Mouse (Mus musculus) heart, embryonic 12.5 days (tissue): ENCODE results near the gene Btbd9. TPM values are rescaled to one million over a fixed set of nuclear protein-coding genes. Genes with fewer than 3 reads are reported as not detected.
"Not testable (repeated sequence)": the region's sequence is repeated elsewhere in the genome, so short reads cannot be mapped to it uniquely, and the experiment has no call there.

Experiments
- ATAC-seq: fragments of 200-750 bp; cut with Nextera tagmentation; 2 replicates; pipeline ENCODE4 v1.8.0; 2017; ENCODE audit warnings: moderate TSS enrichment, moderate library complexity; ENCODE audit not compliant: insufficient number of reproducible peaks, low FRiP score
- H3K27ac ChIP-seq: fragments of 300-500 bp; sonication (generic); 2 replicates; pipeline ENCODE4 v1.5.1; 2016; ENCODE audit warnings: mild to moderate bottlenecking, moderate library complexity; ENCODE audit not compliant: poor library complexity, severe bottlenecking
- H3K27me3 ChIP-seq: fragments of 300-500 bp; sonication (generic); replicated peaks from 2 replicates; pipeline ENCODE4 v1.6.1; 2016; ENCODE audit warnings: mild to moderate bottlenecking, moderate library complexity
- H3K36me3 ChIP-seq: fragments of 300-500 bp; sonication (generic); 2 replicates; pipeline ENCODE4 v1.6.1; 2016; ENCODE audit warnings: mild to moderate bottlenecking, moderate library complexity
- H3K4me1 ChIP-seq: fragments of 300-500 bp; sonication (generic); replicated peaks from 2 replicates; pipeline ENCODE4 v1.6.1; 2016; ENCODE audit warnings: mild to moderate bottlenecking
- H3K4me2 ChIP-seq: fragments of 300-500 bp; sonication (generic); 2 replicates; pipeline ENCODE4 v1.6.1; 2016; ENCODE audit warnings: mild to moderate bottlenecking, moderate library complexity
- H3K4me3 ChIP-seq: fragments of 300-500 bp; sonication (generic); 2 replicates; pipeline ENCODE4 v1.5.1; 2016; ENCODE audit warnings: mild to moderate bottlenecking
- H3K9ac ChIP-seq: fragments of 300-500 bp; sonication (generic); 2 replicates; pipeline ENCODE4 v1.6.1; 2016; ENCODE audit warnings: mild to moderate bottlenecking, moderate library complexity
- H3K9me3 ChIP-seq: fragments of 300-500 bp; sonication (generic); replicated peaks from 2 replicates; pipeline ENCODE4 v1.6.1; 2016; ENCODE audit warnings: mild to moderate bottlenecking, moderate library complexity
- WGBS: fragments of 180-500 bp; shearing (Covaris S2); methylation state at CpG from one replicate; pipeline ENCODE4 v1.1.7; 2016; 5-methylcytosine and 5-hydroxymethylcytosine counted together
- polyA plus RNA-seq: library from polyadenylated mRNA; unstranded; fragments of >200 nt; fragmentation: Nextera tagmentation; extraction: Ambion mirVana; gene quantifications from 2 replicates; pipeline ENCODE4 v1.2.1, GENCODE M21; 2016

Gene Btbd9
- polyA plus RNA-seq, 1 experiment from 2014 or later: 42.0 TPM

DNA sequence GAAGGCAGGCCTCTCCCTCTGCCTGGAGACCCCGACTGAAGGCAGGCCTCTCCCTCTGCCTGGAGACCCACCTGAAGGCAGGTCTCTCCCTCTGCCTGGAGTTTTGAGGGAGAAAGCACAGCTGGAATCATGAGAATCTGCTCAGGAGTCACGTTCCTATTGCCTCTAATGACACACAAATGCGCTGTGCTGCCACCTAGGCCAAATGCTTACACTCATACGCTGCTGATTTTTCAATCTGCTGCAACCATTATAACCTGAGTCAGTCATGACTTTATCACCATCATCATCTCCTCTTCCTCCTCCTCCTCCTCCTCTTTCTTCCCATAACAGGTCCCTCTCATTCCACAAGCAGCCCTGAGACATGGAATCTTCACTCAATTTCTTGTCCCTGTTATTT, 64.3 kb downstream of the Btbd9 start:
- no peak for ATAC-seq
- Histone ChIP-seq H3K36me3 (peaks cover 25% of the 10 kb centered on the region), H3K9ac (no peak overlapping the region), H3K4me2 (no peak overlapping the region), H3K4me1 (peaks cover 32% of the 10 kb centered on the region), H3K4me3 (no peak overlapping the region), H3K27ac (no peak overlapping the region), H3K27me3 (no peaks in the 10 kb centered on the region; the same call in 1 of the 2 replicates), H3K9me3 (no peaks in the 10 kb centered on the region)
- 82% methylated on average over 4 of the region's 4 CpGs for WGBS

DNA sequence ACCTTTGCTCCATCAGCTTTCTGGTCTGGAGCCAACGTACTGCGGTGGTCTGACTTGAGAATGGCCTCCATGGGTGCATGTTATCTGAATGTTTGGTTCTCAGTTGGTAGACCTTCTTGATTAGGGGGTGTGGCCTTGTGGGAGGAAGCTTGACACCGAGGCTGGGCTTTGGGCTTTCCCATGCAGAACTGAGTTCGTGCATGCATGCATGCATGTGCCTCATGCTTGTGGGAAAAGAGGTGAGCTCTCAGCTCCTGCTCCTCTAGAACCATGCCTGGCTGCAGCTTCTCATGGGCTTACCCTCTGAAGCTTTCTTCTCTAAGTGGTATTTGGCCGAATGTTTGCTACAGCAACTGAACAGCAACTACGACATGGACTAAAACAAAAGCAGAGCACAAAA, 64.9 kb downstream of the Btbd9 start:
- no peaks in the 10 kb centered on the region; the same call in 1 of the 2 replicates for H3K27me3 ChIP-seq
- WGBS: 79% methylated on average over 6 of the region's 6 CpGs
- H3K9ac ChIP-seq: no peak overlapping the region
- no peak for ATAC-seq
- no peaks in the 10 kb centered on the region for H3K9me3 ChIP-seq
- H3K4me3 ChIP-seq: no peak overlapping the region
- peaks cover 34% of the 10 kb centered on the region for H3K4me1 ChIP-seq
- no peak overlapping the region for H3K4me2 ChIP-seq
- H3K36me3 ChIP-seq: peaks cover 19% of the 10 kb centered on the region
- H3K27ac ChIP-seq: no peak overlapping the region

DNA sequence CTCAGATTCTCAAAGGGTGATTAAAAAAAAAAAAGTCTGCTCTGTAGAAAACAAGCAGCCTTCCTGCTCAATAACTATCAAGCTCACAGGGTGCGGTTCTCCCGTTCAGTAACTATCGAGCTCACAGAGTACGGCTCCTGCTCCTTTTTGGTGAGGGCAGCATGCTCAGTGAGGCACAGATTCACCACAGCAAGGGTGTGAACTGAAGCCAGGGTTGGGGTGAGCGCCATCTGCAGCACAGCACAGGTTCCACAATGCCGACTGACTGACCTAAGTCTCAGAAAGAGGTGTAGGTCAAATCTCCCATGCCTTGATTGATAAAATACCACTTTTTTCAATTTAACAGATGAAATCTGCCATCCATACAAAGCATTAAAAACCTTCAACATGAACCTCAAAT, 66.1 kb downstream of the Btbd9 start:
- H3K27me3 ChIP-seq: no peaks in the 10 kb centered on the region; the same call in 1 of the 2 replicates
- no peaks in the 10 kb centered on the region for H3K9me3 ChIP-seq
- 58% methylated on average over 6 of the region's 6 CpGs for WGBS
- no peak for ATAC-seq
- H3K4me3 ChIP-seq: no peak overlapping the region
- H3K36me3 ChIP-seq: peaks cover 10% of the 10 kb centered on the region
- H3K27ac ChIP-seq: no peak overlapping the region
- H3K9ac ChIP-seq: no peak overlapping the region
- H3K4me2 ChIP-seq: no peak overlapping the region
- H3K4me1 ChIP-seq: peaks cover 34% of the 10 kb centered on the region

DNA sequence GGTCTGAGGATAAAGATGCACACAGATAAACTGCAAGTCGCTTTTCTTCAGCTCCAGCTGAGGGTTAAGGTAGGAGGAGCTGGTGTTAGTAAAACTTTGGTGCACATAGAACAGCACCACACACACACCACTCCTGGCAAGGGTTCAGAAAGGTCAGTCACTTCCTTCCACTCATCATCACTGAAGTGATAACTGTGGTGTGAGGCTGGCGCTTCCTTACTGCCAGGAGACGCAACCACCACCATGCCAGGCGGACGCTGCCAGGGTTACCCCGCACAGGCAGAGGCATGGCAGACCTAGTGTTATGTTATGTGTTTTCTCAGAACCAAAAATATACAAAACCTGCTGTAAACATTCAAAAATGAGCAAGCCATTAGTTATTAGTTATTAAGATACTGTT, 66.6 kb downstream of the Btbd9 start:
- no peak overlapping the region for H3K4me3 ChIP-seq
- no peaks in the 10 kb centered on the region; the same call in 1 of the 2 replicates for H3K27me3 ChIP-seq
- H3K4me1 ChIP-seq: peaks cover 34% of the 10 kb centered on the region
- no peak overlapping the region for H3K9ac ChIP-seq
- no peak overlapping the region for H3K4me2 ChIP-seq
- peaks cover 13% of the 10 kb centered on the region for H3K36me3 ChIP-seq
- H3K9me3 ChIP-seq: 0 out of 2 replicates have a peak, but pooled peaks cover under 1% of the 10 kb centered on the region
- WGBS: 55% methylated on average over 6 of the region's 6 CpGs
- no peak overlapping the region for H3K27ac ChIP-seq
- ATAC-seq: no peak

DNA sequence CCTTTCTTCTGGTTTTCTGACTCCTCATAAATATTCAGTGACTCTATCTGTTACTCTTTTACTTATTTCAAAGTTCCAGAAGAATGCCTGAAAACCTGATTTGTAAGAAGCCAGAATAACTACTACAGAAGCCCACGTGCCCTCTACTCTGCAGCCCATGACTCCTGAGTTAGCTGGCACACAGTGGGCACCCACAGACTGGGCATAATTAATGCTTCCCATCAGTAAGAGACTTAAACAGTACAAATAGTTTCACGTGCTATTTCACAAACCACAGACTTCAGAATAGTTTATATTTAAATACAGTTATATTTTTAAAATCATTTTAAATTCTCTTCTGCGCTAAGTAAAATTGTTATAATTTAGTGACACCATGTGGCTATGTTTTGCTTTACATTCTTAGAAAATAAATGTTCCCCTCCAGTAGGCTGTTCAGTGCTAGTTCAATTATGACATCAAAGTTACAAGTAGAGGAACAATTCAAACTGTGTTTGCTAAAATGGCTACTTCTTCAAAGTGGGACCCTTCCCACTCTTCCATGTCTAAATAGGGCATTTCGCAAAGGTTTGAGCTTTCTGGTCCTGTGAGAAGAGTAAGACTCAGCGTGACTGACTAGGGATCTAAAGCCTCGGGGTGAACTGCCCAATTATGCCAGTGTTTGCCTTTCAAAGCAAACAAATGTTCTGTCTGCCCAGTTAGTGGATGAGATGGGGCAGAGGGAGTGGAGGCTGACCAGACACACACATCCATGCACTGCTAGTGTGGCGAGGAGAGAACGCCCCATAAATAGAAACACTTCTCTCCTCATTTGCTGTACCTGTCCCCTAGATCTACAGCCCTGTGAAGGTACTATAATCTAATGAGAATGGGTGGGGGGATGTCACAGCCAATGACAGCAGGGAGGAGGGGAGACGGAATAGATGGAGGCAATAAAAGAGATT, 68.4 kb downstream of the Btbd9 start:
- Histone ChIP-seq H3K9me3 (peaks cover 3% of the 10 kb centered on the region; the same call in 1 of the 2 replicates), H3K4me3 (no peak overlapping the region), H3K4me1 (peaks cover 30% of the 10 kb centered on the region), H3K36me3 (peaks cover 12% of the 10 kb centered on the region), H3K27me3 (no peaks in the 10 kb centered on the region; the same call in 1 of the 2 replicates), H3K4me2 (no peak overlapping the region), H3K27ac (no peak overlapping the region), H3K9ac (no peak overlapping the region)
- whole genome bisulfite sequencing: 72% methylated on average over 9 of the region's 9 CpGs
- no peak for ATAC-seq

DNA sequence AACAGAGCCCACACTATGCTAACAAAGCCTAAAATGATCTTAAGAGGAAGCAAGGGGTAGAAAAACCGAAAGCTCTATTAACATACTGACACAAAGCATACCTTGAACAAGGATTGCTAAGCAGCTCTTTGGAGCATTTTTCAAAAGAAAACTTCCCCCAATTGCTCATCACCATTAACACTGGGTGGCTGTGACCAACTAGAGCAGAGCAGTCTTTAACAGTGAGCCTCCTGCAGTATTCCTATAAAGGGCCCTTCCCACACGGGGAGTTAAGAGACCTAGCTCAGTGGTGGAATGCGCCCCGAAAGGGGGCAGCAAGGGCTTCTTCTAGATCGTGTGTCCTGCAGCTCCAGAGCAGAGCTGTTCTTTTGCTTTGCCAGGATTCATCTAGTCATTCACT, 69.4 kb downstream of the Btbd9 start:
- Histone ChIP-seq H3K4me3 (no peak overlapping the region), H3K9ac (no peak overlapping the region), H3K9me3 (peaks cover 3% of the 10 kb centered on the region; the same call in 1 of the 2 replicates), H3K4me2 (no peak overlapping the region), H3K27me3 (no peaks in the 10 kb centered on the region; the same call in 1 of the 2 replicates), H3K36me3 (peaks cover 10% of the 10 kb centered on the region), H3K27ac (no peak overlapping the region), H3K4me1 (peaks cover 30% of the 10 kb centered on the region)
- ATAC-seq: no peak
- 56% methylated on average over 5 of the region's 5 CpGs for WGBS

DNA sequence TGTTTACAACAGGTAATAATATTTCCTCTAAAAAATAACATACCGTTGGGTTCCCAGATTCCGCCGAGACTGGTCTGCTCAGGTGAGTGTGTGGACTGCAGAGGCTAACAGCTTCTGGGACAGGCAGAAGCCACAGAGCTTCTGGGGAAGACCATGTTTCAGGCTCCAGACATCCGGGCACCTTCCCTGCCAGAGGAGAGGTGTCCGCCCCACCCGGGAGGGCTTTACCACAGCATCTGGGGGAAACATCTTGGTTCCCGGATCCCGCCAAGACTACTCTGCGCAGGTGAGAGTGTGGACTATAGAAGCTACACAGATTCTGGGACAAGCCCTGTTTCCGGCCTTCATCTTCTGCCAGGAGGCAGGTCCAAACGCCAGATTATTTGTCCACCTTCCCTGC, 76.7 kb downstream of the Btbd9 start:
- H3K4me2 ChIP-seq, H3K9ac ChIP-seq, H3K4me3 ChIP-seq, H3K36me3 ChIP-seq, H3K27ac ChIP-seq, H3K9me3 ChIP-seq, H3K27me3 ChIP-seq, ATAC-seq: not testable (repeated sequence)
- H3K4me1 ChIP-seq: peaks cover 20% of the 10 kb centered on the region
- 91% methylated on average over 11 of the region's 11 CpGs for WGBS

DNA sequence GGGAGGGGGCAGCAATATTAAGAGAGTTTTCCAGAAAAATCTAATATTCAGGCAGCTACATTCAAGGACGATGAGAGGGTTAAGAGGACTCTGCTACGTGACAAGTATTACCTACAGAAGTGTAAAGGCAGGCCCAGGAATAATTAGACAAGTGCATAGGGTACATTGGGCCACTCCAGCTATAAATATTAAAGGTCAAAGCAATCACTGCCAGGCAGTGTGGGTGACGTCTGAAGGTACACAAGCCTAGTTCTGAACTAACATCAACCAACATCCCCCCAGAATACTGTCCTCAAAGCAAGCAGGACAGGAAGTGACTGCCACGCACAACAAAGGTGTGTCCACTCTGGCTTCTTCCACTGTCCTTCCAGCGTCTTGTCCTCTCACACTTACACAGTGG, 77.5 kb downstream of the Btbd9 start:
- Histone ChIP-seq H3K9me3 (no peaks in the 10 kb centered on the region), H3K9ac (no peak overlapping the region), H3K27ac (no peak overlapping the region), H3K27me3 (no peaks in the 10 kb centered on the region), H3K4me3 (no peak overlapping the region), H3K36me3 (0 out of 2 replicates have a peak, but pooled peaks cover 3% of the 10 kb centered on the region), H3K4me2 (no peak overlapping the region), H3K4me1 (peaks cover 20% of the 10 kb centered on the region)
- no peak for ATAC-seq
- WGBS: 68% methylated on average over 5 of the region's 5 CpGs

DNA sequence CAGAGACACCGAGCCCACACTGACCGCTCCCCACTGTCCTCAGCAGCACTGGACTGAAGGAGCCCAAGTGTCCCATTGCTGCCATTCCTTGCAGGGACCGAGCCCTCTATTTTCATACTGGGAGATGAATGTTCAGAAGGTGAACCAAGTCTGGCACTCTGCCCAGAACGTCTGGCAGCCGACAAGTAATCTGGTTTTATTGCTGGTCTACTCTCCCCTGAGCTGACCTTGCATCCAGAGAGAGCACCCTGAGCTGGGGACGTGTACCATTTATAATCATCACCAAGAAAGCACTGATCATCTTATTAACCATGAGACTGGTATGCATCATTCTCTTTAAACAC, 77.9 kb downstream of the Btbd9 start:
- Histone ChIP-seq H3K9ac (no peak overlapping the region), H3K9me3 (no peaks in the 10 kb centered on the region), H3K4me2 (no peak overlapping the region), H3K36me3 (0 out of 2 replicates have a peak, but pooled peaks cover 3% of the 10 kb centered on the region), H3K27ac (no peak overlapping the region), H3K4me3 (no peak overlapping the region), H3K27me3 (no peaks in the 10 kb centered on the region), H3K4me1 (peaks cover 20% of the 10 kb centered on the region)
- 35% methylated on average over 6 of the region's 6 CpGs for WGBS
- no peak for ATAC-seq

DNA sequence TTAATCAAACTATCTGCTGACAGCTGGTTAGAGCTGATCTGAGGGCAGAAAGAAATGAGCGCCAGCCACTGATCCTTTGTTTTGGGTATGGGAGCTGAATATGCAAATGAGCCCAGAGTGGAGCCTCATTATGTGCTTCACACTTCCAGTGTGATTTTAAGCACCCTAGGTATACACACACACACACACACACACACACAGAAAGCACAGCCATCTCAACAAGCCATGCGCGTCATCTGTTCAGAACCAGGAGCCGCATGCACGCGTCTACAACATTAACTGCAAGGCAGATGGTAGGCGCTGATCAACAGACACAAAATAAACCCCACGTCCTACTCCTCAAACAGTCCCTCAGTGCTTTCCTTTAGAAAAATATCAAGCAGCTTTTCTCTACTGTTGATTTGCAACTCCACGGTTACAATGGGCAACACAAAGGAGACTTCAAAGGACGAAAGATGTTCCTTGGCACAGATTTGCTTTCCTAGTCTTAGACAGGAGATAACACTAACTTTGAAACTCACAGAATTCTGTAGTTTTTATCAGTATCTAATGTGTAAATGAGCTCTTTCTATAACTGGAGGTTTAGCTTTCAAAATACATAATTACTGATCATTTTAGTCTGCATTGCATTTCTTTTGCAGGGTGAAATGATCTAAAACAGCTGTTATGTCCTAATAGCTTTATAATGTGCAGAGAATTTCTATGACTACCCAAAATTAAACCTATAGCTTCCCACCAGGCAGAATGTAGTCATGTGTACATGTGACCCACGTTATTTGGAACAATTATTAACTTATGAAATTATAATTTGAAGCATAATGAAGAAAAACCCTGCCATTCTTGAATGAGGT, 78.5 kb downstream of the Btbd9 start:
- ATAC-seq: no peak
- WGBS: 65% methylated on average over 11 of the region's 11 CpGs
- 0 out of 2 replicates have a peak, but pooled peaks cover 3% of the 10 kb centered on the region for H3K36me3 ChIP-seq
- no peaks in the 10 kb centered on the region for H3K9me3 ChIP-seq
- H3K4me2 ChIP-seq: no peak overlapping the region
- no peak overlapping the region for H3K4me3 ChIP-seq
- H3K27me3 ChIP-seq: no peaks in the 10 kb centered on the region
- no peak overlapping the region for H3K9ac ChIP-seq
- no peak overlapping the region for H3K27ac ChIP-seq
- H3K4me1 ChIP-seq: peaks cover 20% of the 10 kb centered on the region

DNA sequence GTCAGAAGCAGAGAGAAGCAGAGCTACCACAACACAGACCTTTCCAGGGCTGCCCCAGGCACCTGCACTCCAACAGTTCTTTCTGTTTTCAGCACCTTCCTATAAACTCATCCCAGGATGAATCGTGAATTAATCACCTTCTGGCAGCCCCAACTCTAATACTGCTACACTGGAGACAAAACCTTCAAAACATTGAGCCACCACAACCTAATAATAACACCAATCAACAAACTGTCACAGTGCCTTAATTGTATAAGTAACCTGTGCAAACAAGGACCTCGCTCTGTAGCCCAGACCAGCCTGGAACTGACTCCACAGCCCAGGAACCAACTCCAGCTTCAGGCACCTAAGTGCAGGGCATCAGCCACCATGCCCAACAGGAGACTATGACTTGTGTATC, 80.7 kb downstream of the Btbd9 start:
- Histone ChIP-seq H3K9me3 (no peaks in the 10 kb centered on the region), H3K27ac (no peak overlapping the region), H3K4me3 (no peak overlapping the region), H3K4me2 (no peak overlapping the region), H3K4me1 (peaks cover 20% of the 10 kb centered on the region), H3K9ac (no peak overlapping the region), H3K36me3 (peaks cover 15% of the 10 kb centered on the region; the same call in 1 of the 2 replicates), H3K27me3 (no peaks in the 10 kb centered on the region)
- no peak for ATAC-seq
- WGBS: 77% methylated on average over 2 of the region's 2 CpGs
